Mouse (Mus musculus) lung, postnatal 36 days (tissue): ENCODE measurements around the gene Rnf212b.

Source experiments
- DNase-seq: peaks from one replicate; pipeline ENCODE4 v3.0.0; 2022; ENCODE audit warnings: mixed read lengths

The Rnf212b gene

GRCm38 (mm10) chr14:54876539-54877047 lies 62.7 kb downstream of the Rnf212b start:
- DNase-seq = peak; percentile 93

GRCm38 (mm10) chr14:54877048-54877715 lies 63.2 kb downstream of the Rnf212b start, which contains the start of gene Ppp1r3e:
Ppp1r3e (minus strand) TSS chr14:54877550.
- DNase-seq = peak; percentile 67

GRCm38 (mm10) chr14:54883154-54884021 lies 69.4 kb downstream of the Rnf212b start, which contains the start of the genes Bcl2l2 and Gm20521:
Bcl2l2 (plus strand) TSS chr14:54883377.
Gm20521 (plus strand) TSS chr14:54883441.
- peak; percentile 93 for DNase-seq

GRCm38 (mm10) chr14:54884022-54884712 lies 70.2 kb downstream of the Rnf212b start:
- no peak for DNase-seq

- DNase-seq = no peak
These were observed 71.4 kb downstream of the Rnf212b start for GRCm38 (mm10) chr14:54885309-54885708.

- DNase-seq = no peak
These were observed 78.3 kb downstream of the Rnf212b start, which contains the start of gene Pabpn1 for GRCm38 (mm10) chr14:54892200-54892599. Pabpn1 (plus strand) TSS chr14:54892500.

- peak; percentile 99 for DNase-seq
These were observed 79.8 kb downstream of the Rnf212b start for GRCm38 (mm10) chr14:54893651-54894181.

- DNase-seq = peak; percentile 50
These were observed 80.6 kb downstream of the Rnf212b start for GRCm38 (mm10) chr14:54894296-54895151.

- DNase-seq = no peak
These were observed 83.5 kb downstream of the Rnf212b start for GRCm38 (mm10) chr14:54897445-54897844.

- DNase-seq = peak; percentile 93
These were observed 86.4 kb downstream of the Rnf212b start for GRCm38 (mm10) chr14:54900383-54900782.

- no peak for DNase-seq
These were observed 89.7 kb downstream of the Rnf212b start for GRCm38 (mm10) chr14:54903641-54904040.
